Mouse (Mus musculus) spleen, embryonic (tissue): Measurements from ENCODE around the gene Sdc3.

Experiments used
- CTCF ChIA-PET: fragments of 350-600 bp; sonication (Branson Sonifier 250); formaldehyde crosslinking; loops from one replicate; lab custom pipeline; 2022; lab: Charles Lee

Sdc3 gene

DNA sequence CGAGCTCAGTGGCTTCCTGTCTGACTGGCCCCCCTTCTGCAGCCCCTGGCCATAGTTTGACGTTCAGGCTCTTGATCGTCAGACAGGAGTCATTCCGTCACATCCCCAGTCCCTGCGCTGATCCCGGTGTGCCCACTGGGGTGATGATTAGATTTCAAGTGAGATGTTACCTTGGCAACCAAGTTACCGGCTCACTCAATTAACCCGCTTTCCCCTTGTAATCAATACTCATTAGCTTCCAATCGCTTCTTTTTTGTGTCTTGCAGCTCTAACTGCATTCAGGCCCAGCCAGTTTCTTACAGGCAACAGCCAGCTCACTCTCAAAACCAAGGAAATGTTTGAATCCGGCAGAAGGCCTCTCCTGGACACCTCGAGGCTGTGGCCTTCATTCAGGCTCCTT, 80.1 kb downstream of the Sdc3 start:
- CTCF ChIA-PET = interaction anchor here (0.7 kb wide), 1 partner anchor 713 kb away, joined by 3 read pairs; no protein-coding TSS in a partner anchor

DNA sequence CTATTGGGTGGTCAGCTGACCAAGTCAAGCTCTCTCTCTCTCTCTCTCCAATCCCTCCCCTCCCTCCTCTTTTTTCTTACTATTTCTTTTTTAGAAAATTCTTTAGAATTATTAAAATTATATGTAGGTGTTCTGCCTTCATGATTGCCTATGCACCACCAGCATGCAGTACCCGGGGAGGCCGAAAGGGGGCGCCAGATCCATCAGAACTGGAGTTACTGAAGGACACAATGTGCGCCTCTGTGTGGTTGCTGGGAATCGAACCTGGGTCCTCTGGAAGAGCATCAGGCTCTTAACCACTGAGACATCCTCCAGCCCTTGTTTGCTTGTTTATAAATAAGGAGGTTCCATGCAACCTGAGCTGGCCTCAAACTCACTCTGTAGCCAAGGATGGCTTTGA, 81.1 kb downstream of the Sdc3 start:
- CTCF ChIA-PET = no interaction called here

DNA sequence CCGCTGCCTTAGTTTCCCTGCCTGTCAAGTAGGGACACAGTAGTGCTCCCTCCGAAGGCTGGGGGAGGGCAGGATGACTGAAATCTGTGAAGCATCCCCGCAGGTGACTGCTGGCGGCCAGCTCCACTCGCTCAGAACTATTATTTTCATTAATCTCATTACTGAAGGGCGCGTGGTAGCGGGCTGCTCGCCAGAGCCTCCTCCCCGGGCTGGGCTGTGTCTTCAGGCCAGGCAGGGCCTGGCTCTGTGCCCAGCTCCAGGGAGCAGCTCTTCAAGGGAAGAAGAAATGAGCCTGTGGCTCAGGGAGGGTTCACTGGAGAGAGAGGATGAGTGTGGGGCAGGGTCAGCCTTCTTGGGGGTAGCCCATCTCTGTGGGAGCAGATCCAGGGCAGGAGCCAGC, 82.3 kb downstream of the Sdc3 start:
- CTCF ChIA-PET = no interaction called here
